Mouse (Mus musculus) lung, adult 2 months (tissue): ENCODE measurements around the gene H60c. TPM values are rescaled to one million over a fixed set of nuclear protein-coding genes. Genes with fewer than 3 reads are reported as not detected.
"Not testable (repeated sequence)": the region's sequence is repeated elsewhere in the genome, so short reads cannot be mapped to it uniquely, and the experiment has no call there.

Source experiments
- DNase-seq: peaks from one replicate; pipeline ENCODE4 v3.0.0; 2022
- H3K4me1 ChIP-seq: fragments of 200-500 bp; 2 replicates; pipeline ENCODE4 v1.6.1; 2011; ENCODE audit warnings: low read length; ENCODE audit not compliant: control insufficient read depth, insufficient read depth
- H3K4me3 ChIP-seq: fragments of 200-500 bp; replicated peaks from 2 replicates; pipeline ENCODE3; 2011; ENCODE audit warnings: low read depth, mild to moderate bottlenecking, control low read depth, low read length; ENCODE audit errors: extremely low read depth
- CTCF ChIP-seq: fragments of 200-500 bp; IDR thresholded peaks from 2 replicates; pipeline ENCODE4 v1.5.1; 2011; ENCODE audit warnings: mild to moderate bottlenecking, low read length, control low read depth; ENCODE audit not compliant: insufficient read depth
- POLR2A ChIP-seq: fragments of 200-500 bp; IDR thresholded peaks from 2 replicates; pipeline ENCODE4 v1.6.1; 2011; ENCODE audit warnings: low read depth, mild to moderate bottlenecking, control low read depth, low read length, borderline replicate concordance; ENCODE audit errors: extremely low read depth
- WGBS: fragments of 180-500 bp; shearing (Covaris S2); methylation state at CpG from one replicate; pipeline ENCODE4 v1.1.7; 2018; 5-methylcytosine and 5-hydroxymethylcytosine counted together
- polyA plus RNA-seq: library from polyadenylated mRNA; depleted of rRNA; stranded (reverse); fragments of >200 nt; gene quantifications from 2 replicates; pipeline ENCODE4 v1.2.3, GENCODE M21; 2012; rRNA removed

H60c gene
- polyA plus RNA-seq, 1 experiment = 1.6 TPM

- 85% methylated on average over 3 of the region's 3 CpGs for WGBS
- no peak for TF ChIP-seq CTCF
- no peak for TF ChIP-seq POLR2A
- no peak for DNase-seq
- H3K4me1 ChIP-seq = no peaks in the 10 kb centered on the region
- H3K4me3 ChIP-seq = no peak overlapping the region
Observed at GRCm38 (mm10) chr10:3257391-3257790, 10.2 kb downstream of the H60c start.

GRCm38 (mm10) chr10:3238436-3238835 is 29.1 kb downstream of the H60c start:
- not testable (repeated sequence) for DNase-seq, H3K4me3 ChIP-seq, H3K4me1 ChIP-seq
- WGBS = 76% methylated on average over 5 of the region's 5 CpGs

GRCm38 (mm10) chr10:3236638-3237270 is 30.8 kb downstream of the H60c start:
- 57% methylated on average over 5 of the region's 5 CpGs for WGBS
- Histone ChIP-seq H3K4me1 (no peaks in the 10 kb centered on the region), H3K4me3 (no peak overlapping the region)
- no peak for TF ChIP-seq POLR2A
- TF ChIP-seq CTCF = no peak
- DNase-seq = no peak

- H3K4me1 ChIP-seq = no peaks in the 10 kb centered on the region
- WGBS = 80% methylated on average over 2 of the region's 2 CpGs
- no peak overlapping the region for H3K4me3 ChIP-seq
- DNase-seq = no peak
- TF ChIP-seq CTCF = no peak
- TF ChIP-seq POLR2A = no peak
Observed at GRCm38 (mm10) chr10:3228447-3229195, 39.0 kb downstream of the H60c start.

Other genes starting within 250 kb of the H60c start
- 25.2 and 36.1 TPM in 2 replicates for gene Ppp1r14c, start 98.3 kb upstream of the H60c start, polyA plus RNA-seq